Mouse (Mus musculus): ENCODE results near the gene Uba7.

Gene Uba7

GRCm38 (mm10) chr9:107975399-107976386 is at the start of gene Uba7:
Uba7 (plus strand) TSS chr9:107975505.
- DNase-seq (ENCODE audit: low read depth, low spot score): no peak

- DNase-seq (ENCODE audit: low read depth, low spot score): no peak
These were observed 48.3 kb upstream of the Uba7 start for GRCm38 (mm10) chr9:107926920-107927420.

- no peak for DNase-seq (ENCODE audit: low read depth, low spot score)
These were observed 47.6 kb upstream of the Uba7 start for GRCm38 (mm10) chr9:107927749-107928148.

DNA sequence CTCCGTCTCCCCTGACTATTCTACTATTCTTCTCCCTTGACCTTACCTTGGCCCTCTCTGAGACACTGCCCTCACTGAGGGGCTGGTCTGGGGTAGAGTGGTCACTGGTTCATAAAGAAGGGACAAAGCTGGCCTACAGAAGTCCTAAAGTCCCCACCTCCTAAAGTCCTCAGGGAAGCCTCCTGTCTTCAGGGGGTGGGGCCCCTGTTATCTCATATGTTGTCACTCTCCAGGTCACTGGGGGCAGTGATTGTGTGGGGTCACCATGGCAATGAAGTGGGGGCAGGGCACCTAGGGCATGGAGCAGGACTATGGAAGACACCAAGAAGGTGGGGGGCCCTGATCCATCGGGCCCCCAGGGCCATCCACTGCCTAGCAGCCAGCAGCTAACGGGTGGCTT is 47.1 kb upstream of the Uba7 start, which contains the start of gene Actl11:
Gene Actl11, plus strand, starts transcription at position 301 of the 400 bp plus-strand sequence.
- DNase-seq (ENCODE audit: low read depth, low spot score): no peak

GRCm38 (mm10) chr9:107932221-107932620 is 43.1 kb upstream of the Uba7 start:
- DNase-seq (ENCODE audit: low read depth, low spot score): no peak

- DNase-seq (ENCODE audit: low read depth, low spot score): no peak
These were observed 41.2 kb upstream of the Uba7 start for GRCm38 (mm10) chr9:107934146-107934545.

GRCm38 (mm10) chr9:107935374-107935773 is 39.9 kb upstream of the Uba7 start, which contains the start of gene Camkv:
Camkv (plus strand) TSS chr9:107935674.
- DNase-seq (ENCODE audit: low read depth, low spot score): no peak

GRCm38 (mm10) chr9:107935790-107936214 is 39.5 kb upstream of the Uba7 start:
- DNase-seq (ENCODE audit: low read depth, low spot score): peak; percentile 81

DNA sequence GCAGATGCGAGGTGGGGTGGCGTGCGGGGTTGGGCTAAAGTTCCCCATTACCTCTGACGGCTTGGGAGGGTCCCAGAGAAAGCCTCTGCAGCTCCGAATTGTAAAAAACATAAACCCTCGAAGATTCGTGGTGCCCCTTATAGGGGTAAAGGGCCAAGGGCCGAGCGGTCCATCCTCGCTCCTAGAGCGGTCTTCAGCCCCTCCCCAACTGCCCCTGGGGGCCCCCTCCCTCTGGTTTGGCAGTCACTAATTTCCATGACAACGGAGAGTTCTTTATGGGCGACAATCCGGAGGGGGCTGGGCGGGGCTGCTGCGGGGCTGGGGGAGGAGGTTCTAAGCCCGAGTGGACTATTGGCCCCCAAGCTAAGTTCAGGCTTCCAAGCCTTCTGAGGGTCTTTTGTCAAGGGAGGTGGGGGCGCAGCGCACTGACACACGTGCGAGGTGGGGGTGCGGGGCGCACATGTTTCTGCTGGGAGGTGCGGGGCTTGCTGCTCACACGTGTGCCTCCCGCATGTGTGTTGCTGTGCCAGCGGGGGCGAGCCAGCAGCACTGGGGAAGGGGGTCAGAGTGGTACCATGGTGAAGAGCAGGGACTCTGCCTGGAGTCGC is 39.0 kb upstream of the Uba7 start:
- peak; percentile 70 for DNase-seq (ENCODE audit: low read depth, low spot score)

- DNase-seq (ENCODE audit: low read depth, low spot score): no peak
These were observed 38.5 kb upstream of the Uba7 start for GRCm38 (mm10) chr9:107936831-107937230.

DNA sequence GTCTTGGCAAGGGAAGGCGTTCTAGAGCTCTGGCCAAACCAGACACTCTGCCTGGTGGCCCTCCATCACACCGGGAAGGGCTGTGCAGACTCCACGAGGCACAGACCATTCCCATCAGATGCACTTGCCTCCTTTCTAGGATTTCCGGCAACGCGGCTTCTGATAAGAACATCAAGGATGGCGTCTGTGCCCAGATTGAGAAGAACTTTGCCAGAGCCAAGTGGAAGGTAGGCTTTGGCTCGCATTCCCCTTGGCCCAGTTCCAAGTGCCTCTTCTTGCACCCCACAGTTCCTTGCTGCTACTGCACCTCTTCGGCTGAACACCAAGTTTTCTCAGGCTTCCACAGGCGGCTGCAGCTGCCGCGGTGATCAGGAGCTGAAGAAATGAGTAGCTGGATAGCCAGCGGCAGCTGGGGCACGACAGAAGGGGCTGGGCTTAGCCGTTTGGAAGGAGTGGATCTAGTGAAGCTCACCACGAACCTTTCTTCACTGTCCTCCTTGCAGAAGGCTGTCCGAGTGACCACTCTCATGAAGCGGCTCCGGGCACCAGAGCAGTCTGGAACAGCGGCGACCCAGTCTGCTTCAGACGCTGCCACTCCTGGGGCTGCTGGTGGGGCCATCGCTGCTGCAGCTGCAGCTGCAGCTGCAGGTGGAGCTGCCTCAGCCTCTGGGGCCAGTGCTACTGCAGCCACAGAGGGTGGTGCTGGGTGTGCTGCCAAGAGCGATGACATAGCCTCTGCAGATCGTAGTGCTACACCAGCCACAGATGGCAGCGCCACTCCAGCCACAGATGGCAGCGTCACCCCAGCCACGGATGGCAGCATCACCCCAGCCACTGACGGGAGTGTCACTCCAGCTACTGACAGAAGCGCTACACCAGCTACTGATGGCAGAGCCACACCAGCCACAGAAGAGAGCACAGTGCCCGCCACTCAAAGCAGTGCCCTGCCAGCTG is 27.8 kb upstream of the Uba7 start:
- no peak for DNase-seq (ENCODE audit: low read depth, low spot score)

DNA sequence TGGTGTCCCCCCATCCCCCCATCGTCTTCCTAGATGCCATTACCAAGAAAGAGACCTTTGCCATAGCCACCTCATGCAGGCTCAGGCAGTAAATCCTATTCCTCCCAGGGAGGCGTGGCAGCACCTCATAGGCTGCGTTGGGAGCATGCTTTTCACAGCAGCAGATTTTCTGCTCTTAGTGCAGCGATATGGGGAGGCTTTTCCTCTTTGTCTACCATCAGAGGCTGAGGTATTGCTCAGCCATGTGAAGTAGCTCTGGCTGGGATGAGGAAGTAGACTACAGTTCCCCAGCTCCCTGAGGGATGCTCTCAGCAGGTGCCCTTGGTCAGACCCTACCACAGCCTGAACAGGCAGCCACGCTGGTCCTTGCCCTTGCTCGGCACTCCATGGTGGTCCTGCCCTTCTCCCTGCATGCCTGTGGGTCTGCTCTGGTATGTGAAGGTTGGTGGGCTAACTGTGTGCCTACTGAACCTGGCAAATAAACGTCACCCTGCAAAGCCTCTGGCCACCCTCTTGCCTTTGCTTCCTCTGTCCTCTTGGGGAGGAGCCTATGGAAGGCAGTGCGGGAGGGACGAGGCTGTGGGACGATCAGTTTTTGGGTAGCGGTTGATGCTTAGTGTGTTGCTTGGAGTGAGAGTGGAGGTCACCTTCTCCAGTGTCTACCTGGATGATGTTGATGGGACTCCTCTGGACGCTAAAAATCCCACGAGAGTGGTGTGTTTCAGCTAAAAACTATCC is 26.0 kb upstream of the Uba7 start:
- DNase-seq (ENCODE audit: low read depth, low spot score): no peak

DNA sequence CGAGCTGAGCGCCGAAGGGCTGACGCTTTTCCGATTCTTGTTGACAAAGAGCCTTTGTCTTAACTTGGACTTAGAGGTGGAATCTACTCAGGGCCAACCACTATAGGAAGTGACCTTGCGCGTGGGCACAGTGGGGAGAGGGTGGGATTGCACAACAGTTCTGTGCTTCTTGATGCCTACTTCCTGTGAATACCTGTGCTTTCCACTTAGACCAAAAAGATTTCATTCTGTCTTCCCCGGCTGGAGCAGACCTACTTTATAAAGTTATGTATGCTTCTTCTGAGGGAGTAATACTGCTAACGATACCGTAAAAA is 25.4 kb upstream of the Uba7 start, which contains the start of gene Traip:
Gene Traip, plus strand, starts transcription at position 215 of the 314 bp plus-strand sequence.
- DNase-seq (ENCODE audit: low read depth, low spot score): no peak

DNA sequence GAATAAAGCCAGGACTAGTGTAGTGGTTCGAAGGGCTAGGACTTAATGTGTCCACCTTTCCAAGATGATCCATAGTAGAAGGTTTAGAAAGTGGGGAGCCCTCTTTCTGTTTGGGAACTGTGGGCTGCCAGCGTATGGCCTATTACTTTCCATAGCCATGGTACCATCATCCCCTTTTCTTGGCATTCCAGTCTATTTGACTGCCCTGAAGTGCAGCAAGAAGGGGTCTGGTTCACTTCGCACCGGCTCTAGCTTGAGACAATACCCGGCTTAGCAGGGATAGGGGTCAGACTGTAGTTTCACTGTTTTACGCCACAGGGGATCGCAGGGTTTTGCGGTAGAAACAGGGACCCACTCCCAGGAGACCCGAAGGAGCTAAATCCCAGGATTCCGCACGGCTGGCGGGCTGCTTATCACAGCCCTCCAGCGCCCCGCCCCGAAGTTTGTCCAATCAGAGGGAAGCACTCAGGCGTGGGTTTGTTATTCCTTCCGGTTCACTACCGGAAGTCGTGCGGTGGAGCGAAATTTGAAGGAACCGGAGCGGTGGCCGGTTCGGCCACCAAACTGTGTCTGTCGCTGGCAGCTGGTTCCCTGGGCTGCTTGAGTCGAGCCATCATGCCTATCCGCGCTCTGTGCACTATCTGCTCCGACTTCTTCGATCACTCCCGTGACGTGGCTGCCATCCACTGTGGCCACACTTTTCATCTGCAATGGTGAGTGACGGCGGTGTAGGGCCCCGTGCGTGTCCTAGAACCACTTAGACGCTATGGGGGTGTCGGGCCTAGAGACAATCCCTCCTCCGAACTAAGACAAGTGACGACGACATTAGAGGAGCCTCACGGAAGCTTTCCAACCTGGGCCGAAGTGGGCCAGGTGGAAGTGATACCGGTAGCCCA is 24.6 kb upstream of the Uba7 start:
- peak; percentile 97 for DNase-seq (ENCODE audit: low read depth, low spot score)

GRCm38 (mm10) chr9:107955613-107956289 is 19.6 kb upstream of the Uba7 start:
- DNase-seq (ENCODE audit: low read depth, low spot score): no peak

GRCm38 (mm10) chr9:107957141-107957540 is 18.2 kb upstream of the Uba7 start:
- peak; percentile 91 for DNase-seq (ENCODE audit: low read depth, low spot score)

GRCm38 (mm10) chr9:107959896-107960295 is 15.4 kb upstream of the Uba7 start:
- DNase-seq (ENCODE audit: low read depth, low spot score): no peak

- peak; percentile 66 for DNase-seq (ENCODE audit: low read depth, low spot score)
These were observed 14.4 kb upstream of the Uba7 start for GRCm38 (mm10) chr9:107960928-107961327.

DNA sequence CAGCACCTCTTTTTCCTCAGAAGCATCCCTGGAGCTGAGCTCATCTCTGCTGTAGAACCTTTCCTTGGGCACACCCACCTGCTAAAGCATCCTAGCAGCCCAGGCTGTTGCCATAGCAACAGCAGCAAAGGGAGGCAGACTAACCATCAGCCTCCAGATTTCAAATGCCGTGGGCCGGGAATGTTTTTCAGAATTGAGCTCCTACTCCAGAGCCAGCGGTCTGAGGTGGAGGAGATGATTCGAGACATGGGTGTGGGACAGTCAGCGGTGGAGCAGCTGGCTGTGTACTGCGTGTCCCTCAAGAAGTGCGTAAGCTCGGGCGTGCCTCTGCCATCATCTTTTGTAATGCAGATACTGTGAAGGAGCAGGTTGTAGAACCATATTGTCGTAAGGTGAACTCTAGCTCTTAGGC is 13.9 kb upstream of the Uba7 start:
- DNase-seq (ENCODE audit: low read depth, low spot score): peak; percentile 91
